ENCODE assay signal across 36 mouse cellular contexts in the genomic region with DNA sequence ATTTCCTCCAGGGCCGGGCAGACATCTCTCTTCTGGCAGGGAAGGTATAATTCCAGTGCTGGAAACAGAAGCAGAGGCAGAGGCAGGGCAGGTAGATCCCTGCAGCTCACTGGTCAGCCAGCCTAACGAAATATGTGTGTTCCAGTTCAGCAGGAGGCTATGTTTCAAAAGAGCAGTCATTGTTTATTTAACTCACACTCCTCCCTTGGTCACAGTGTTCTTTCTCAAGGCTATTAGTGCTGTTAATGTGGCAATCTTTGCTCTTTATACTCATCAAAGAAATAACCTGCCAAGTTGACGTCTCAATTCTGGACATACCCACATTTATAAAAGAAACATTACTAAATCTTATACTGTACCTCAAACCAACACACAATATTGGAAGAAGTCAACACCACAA.
"Had no signal": no experiment of that assay in that cellular context is flagged by ENCODE, and none has a peak within 500 bp of the region (broad histone marks: within the 10 kb centered on the region; RNA-seq: fewer than 3 reads in every experiment).

No protein-coding gene starts in this region.

- H3K4me2 ChIP-seq: heart, embryonic 11.5 days; heart, embryonic 12.5 days; heart, embryonic 13.5 days; heart, embryonic 15.5 days; hindbrain, embryonic 12.5 days; hindbrain, embryonic 13.5 days; hindbrain, embryonic 14.5 days; hindbrain, embryonic 15.5 days; intestine, embryonic 15.5 days; kidney, embryonic 15.5 days had no signal

- H3K27me3 ChIP-seq: heart, embryonic 12.5 days; heart, embryonic 13.5 days; heart, embryonic 15.5 days; hindbrain, embryonic 12.5 days; hindbrain, embryonic 13.5 days; hindbrain, embryonic 15.5 days; intestine, embryonic 15.5 days; kidney, embryonic 15.5 days had no signal

- DNase-seq: heart, postnatal 10 days; heart, postnatal 14 days; heart, postnatal 36 days; heart, postnatal 4 days; kidney, adult 11 months; kidney, adult 18-20 months; kidney, adult 2 months; kidney, adult 8-10 months; kidney, adult 9 months; kidney, postnatal 10 days; kidney, postnatal 14 days; kidney, postnatal 25 days; kidney, postnatal 36 days; kidney, postnatal 4 days; layer of hippocampus, adult 9-11 months; layer of hippocampus, postnatal 36 days had no signal

- ATAC-seq: hindbrain, embryonic 16.5 days; hindbrain, postnatal 0 days; inflammation-experienced regulatory T-cells, adult 6 months; intestine, embryonic 15.5 days; intestine, embryonic 16.5 days; intestine, postnatal 0 days had no signal

- H3K9ac ChIP-seq: heart, embryonic 12.5 days; heart, embryonic 13.5 days; heart, embryonic 15.5 days; hindbrain, embryonic 12.5 days; hindbrain, embryonic 13.5 days; hindbrain, embryonic 14.5 days; hindbrain, embryonic 15.5 days; intestine, embryonic 15.5 days; kidney, embryonic 15.5 days had no signal

- H3K9me3 ChIP-seq: heart, embryonic 10.5 days; heart, embryonic 12.5 days; heart, embryonic 13.5 days; heart, embryonic 15.5 days; hindbrain, embryonic 10.5 days; hindbrain, embryonic 12.5 days; hindbrain, embryonic 13.5 days; hindbrain, embryonic 15.5 days; intestine, embryonic 15.5 days; kidney, embryonic 15.5 days had no signal

- H3K4me3 ChIP-seq: heart, embryonic 10.5 days; heart, embryonic 12.5 days; heart, embryonic 13.5 days; heart, embryonic 15.5 days; hindbrain, embryonic 10.5 days; hindbrain, embryonic 12.5 days; hindbrain, embryonic 13.5 days; hindbrain, embryonic 15.5 days; intestine, embryonic 15.5 days; kidney, embryonic 15.5 days; layer of hippocampus, adult 2 months; left cerebral cortex, adult 2 months had no signal

- H3K36me3 ChIP-seq: heart, embryonic 10.5 days; heart, embryonic 12.5 days; heart, embryonic 13.5 days; heart, embryonic 15.5 days; hindbrain, embryonic 10.5 days; hindbrain, embryonic 12.5 days; hindbrain, embryonic 13.5 days; hindbrain, embryonic 15.5 days; intestine, embryonic 15.5 days; kidney, embryonic 15.5 days had no signal

- H3K4me1 ChIP-seq: heart, embryonic 10.5 days; heart, embryonic 12.5 days; heart, embryonic 13.5 days; heart, embryonic 15.5 days; hindbrain, embryonic 10.5 days; hindbrain, embryonic 12.5 days; hindbrain, embryonic 13.5 days; hindbrain, embryonic 15.5 days; intestine, embryonic 15.5 days; kidney, embryonic 15.5 days had no signal

- H3K27ac ChIP-seq: heart, embryonic 10.5 days; heart, embryonic 13.5 days; heart, embryonic 15.5 days; hindbrain, embryonic 10.5 days; hindbrain, embryonic 12.5 days; hindbrain, embryonic 13.5 days; hindbrain, embryonic 14.5 days; hindbrain, embryonic 15.5 days; hindbrain, postnatal 0 days; intestine, embryonic 15.5 days; kidney, embryonic 15.5 days; kidney, postnatal 0 days; layer of hippocampus, adult 2 months; left cerebral cortex, adult 2 months had no signal
